Mouse (Mus musculus): ENCODE measurements around the gene Hook2.

DNA sequence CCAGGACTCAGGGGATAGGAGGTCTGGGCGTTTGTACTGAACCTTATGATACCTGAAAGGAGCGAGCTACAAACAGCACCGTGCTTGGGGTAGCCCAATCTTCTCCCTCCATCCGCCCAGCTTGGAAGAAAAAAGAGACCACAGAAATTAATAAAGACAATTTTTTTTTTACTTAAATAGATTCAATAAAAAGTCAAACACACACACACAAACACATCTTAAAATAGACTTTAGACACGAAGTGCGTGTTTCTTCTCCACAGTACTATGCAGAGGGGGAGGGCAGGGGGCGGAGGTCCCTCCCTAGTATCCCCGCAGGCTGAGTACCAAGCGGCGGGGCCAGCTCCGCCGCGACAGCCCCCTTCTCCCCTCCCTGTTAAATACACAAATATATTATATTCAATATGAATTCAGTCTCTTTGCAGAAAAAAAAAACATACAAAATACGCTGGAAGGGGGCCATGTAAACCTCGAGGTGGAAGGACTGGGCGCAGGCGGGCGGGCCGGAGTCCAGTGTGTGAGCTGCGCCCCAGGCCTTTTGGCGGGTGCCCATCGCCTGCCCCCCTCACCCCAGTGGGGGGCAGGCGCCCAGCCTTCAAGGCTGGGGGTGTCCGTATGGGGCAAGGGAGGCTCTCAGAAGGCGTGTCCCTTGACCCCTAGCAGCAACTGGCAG is 13.5 kb upstream of the Hook2 start:
- TF ChIP-seq POLR2A (IDR thresholded peaks at IDR 0.05; ENCODE audit: borderline replicate concordance, low read depth, low read length) (no peak), CTCF (IDR thresholded peaks at IDR 0.05; ENCODE audit: low read depth, low read length) (no peak)
